Mouse (Mus musculus) heart, postnatal 10 days (tissue): ENCODE results near the gene Gm37240. TPM values are rescaled to one million over a fixed set of nuclear protein-coding genes. Genes with fewer than 3 reads are reported as not detected.
"Not testable (repeated sequence)": the region's sequence is repeated elsewhere in the genome, so short reads cannot be mapped to it uniquely, and the experiment has no call there.

Source experiments
- DNase-seq, 2 experiments: peaks; one replicate each; pipeline ENCODE4 v3.0.0; 2021
- intact Hi-C: fragments of 180-260 bp; cut with DNase I; formaldehyde crosslinking; loops from one replicate; pipeline ENCODE4 v1.15.1; 2025
- total RNA-seq, 2 experiments: library from RNA; stranded (reverse); gene quantifications; 2 replicates each; pipeline ENCODE4 v1.2.3; 2021

Gm37240 gene
- total RNA-seq, 2 experiments from 2014 or later: 21.2 to 37.3 TPM

DNA sequence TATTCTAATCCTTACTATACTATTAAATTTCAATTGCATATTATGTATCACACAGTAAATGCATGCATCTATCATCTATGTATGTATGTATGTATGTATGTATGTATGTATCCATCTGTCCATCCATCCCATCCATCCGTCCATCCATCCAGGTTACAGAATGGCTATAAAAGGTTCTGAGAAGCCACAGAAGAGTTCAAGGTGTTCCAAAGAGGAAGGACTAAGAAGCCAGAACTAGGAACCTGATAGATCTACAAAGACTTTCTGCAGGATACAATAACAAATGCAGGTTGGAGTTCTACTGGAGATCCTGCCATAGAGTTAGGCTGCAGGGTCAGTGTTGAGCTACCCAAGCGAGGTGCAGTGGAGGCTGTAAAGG is 1201.0 kb downstream of the Gm37240 start:
- no peak for DNase-seq
- intact Hi-C loops: no loop called here

- DNase-seq: no peak
- intact Hi-C loops: no loop called here
Observed at GRCm38 (mm10) chr3:84685662-84686293, 1201.5 kb downstream of the Gm37240 start.

DNA sequence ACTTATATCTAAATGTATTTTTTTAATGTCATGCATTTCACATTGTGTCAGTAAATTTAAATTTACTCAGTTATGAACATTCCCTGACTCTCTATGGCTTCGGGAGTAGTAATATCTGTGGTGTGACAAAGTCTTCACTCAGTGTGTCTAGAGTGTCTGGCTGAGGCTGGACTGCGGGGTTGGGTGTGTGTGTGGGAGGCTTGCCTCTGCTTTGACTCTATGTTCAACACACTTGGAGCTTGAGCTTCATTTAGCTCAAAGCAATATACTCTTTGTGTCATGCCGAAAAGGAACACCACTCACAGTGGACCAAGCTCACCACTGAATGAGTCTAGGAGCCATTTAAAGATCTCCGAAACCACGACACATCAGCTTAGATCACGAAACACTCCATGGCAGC is 1203.5 kb downstream of the Gm37240 start:
- intact Hi-C loops: no loop called here

DNA sequence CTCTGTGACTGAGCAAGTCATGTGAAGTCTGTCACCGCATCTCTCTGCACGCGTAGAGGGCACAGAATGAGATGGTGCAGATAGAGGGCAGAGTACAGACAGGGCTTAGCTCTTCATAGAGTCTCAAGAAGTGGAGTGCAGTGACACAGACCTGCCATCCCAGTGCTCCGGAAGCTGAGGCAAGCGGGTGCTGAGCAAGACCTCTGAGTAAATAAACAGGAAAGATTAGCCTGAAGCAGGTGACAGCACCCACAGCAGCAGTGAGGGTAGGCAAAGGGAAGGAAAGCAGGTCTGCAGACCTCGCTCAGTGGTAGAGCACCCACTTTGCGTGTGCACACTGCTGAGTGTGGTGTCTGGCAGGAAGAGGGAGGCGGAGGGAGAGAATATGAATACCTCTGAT is 1205.6 kb downstream of the Gm37240 start:
- no peak for DNase-seq
- intact Hi-C loops: no loop called here

More for the DNA sequence above, 1203.5 kb downstream of the Gm37240 start:
- DNase-seq: no peak

GRCm38 (mm10) chr3:84680062-84680461 is 1207.3 kb downstream of the Gm37240 start:
- intact Hi-C loops: no loop called here
- DNase-seq: no peak

GRCm38 (mm10) chr3:84679542-84679941 is 1207.8 kb downstream of the Gm37240 start:
- intact Hi-C loops: no loop called here
- no peak for DNase-seq

GRCm38 (mm10) chr3:84678891-84679290 is 1208.4 kb downstream of the Gm37240 start:
- intact Hi-C loops: no loop called here
- no peak for DNase-seq

GRCm38 (mm10) chr3:84675710-84676109 is 1211.6 kb downstream of the Gm37240 start:
- no peak for DNase-seq
- intact Hi-C loops: no loop called here

DNA sequence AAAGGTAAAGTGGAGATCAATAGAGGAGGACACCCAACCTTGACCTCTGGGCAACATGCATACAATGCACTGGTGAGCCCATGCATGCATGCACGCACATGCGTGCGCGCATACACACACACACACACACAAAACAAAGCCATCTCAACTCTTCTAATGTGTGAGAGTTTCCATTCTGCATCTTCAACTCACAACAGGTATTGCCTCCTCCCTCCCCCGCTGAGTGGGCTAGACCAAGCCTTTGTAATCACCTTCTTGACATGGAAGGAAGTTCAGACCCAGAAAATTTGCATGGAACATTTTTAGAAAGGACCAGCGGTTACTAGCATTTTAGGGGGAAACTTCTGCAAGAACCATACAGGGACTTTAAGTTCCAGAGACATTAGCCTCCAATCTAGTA is 1213.8 kb downstream of the Gm37240 start:
- intact Hi-C loops: no loop called here
- DNase-seq: no peak

GRCm38 (mm10) chr3:84672136-84672535 is 1215.2 kb downstream of the Gm37240 start:
- intact Hi-C loops: no loop called here
- no peak for DNase-seq

- no peak for DNase-seq
- intact Hi-C loops: no loop called here
Observed at GRCm38 (mm10) chr3:84668957-84669356, 1218.4 kb downstream of the Gm37240 start.

DNA sequence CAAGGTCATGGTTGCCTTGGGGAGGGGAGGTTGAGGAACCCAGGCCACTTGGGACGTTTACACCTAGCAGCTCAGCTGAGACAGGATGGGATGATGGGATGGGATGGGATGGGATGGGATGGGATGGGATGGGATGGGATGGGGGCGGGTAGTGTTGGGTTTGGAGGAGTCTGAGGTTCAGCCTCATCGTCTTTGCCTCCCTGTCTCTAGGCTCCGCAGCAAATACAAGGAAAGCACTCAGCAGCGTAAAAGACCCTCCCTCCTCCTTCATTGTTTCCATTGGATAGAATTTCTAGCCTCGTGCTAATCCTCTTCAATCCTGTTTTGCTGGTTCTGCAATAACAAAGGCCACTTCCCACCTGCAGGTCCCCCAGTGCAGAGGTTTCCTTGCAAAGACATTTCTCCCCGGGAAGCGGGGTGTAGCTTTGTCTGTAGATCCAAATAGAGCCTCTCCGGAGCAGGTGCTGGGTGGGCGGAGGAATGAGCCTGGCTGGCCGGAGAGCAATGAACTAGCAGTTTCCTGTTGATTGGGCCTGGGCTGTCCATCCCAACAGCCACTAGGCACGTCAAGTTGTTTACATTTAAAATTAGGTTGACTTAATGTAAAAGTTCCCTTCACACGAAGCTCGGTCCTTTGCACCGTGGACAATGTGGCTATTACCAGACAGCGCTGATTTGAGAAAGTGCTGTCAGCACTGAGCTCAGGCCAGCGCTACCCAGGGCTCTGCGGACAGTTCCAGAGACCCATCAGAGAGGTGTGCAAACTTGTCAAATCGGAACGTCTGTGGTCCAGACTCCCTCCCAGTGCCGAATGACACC is 1221.9 kb downstream of the Gm37240 start:
- intact Hi-C loops: no loop called here
- no peak for DNase-seq

DNA sequence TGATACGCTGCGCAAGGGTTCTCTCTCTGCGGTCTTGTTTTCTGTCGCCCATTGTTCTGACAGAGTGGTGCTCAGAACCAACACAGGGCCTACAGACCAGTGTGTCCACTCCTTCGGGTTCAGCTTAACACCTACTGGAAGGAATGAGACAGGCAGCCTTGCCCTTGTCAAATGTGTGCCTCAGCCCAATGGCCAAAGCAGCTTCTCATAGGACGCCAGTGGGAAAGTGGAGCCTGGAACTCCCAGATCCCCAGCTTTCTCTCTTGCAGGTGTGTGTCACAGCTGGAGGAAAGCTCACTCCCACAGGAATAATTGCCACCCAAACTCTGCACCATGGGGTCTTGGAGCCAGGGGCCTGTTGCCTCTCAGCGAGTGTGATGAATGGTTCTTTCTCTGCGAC is 1222.6 kb downstream of the Gm37240 start:
- no peak for DNase-seq
- intact Hi-C loops: no loop called here

GRCm38 (mm10) chr3:84663858-84664257 is 1223.5 kb downstream of the Gm37240 start:
- DNase-seq: peak in 1 of 2 experiments; percentile 39
- intact Hi-C loops: no loop called here

GRCm38 (mm10) chr3:84663079-84663478 is 1224.2 kb downstream of the Gm37240 start:
- intact Hi-C loops: no loop called here
- no peak for DNase-seq

GRCm38 (mm10) chr3:84660380-84660779 is 1226.9 kb downstream of the Gm37240 start:
- DNase-seq: no peak
- intact Hi-C loops: no loop called here

GRCm38 (mm10) chr3:84658872-84659271 is 1228.4 kb downstream of the Gm37240 start:
- DNase-seq: no peak
- intact Hi-C loops: no loop called here

GRCm38 (mm10) chr3:84658017-84658416 is 1229.3 kb downstream of the Gm37240 start:
- intact Hi-C loops: no loop called here
- DNase-seq: no peak

DNA sequence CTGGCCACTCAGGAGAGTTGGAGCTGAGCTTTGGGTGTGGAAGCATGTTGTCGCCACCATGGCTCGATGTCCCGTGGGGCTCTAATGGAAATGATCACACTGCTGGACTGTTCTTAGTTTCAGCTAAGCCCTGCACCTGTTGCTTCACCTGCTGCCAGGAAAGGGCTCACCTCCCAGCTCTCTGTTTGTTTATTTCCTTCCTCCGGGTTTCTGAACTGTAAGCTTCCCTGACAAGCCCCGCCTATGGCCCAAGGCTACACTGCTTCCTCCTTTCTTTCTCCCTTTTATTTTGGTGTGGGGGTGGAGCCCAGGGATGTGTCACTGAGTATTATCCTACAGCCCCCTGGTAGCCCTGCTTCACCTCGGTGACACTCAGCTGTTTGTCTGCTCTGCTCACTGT is 1230.1 kb downstream of the Gm37240 start:
- no peak for DNase-seq
- intact Hi-C loops: no loop called here

- intact Hi-C loops, DNase-seq: not testable (repeated sequence)
Observed at GRCm38 (mm10) chr3:84655785-84656150, 1231.5 kb downstream of the Gm37240 start.

- DNase-seq: no peak
- intact Hi-C loops: no loop called here
Observed at GRCm38 (mm10) chr3:84654900-84655784, 1232.2 kb downstream of the Gm37240 start.
